Mouse (Mus musculus) forebrain, embryonic 10.5 days (tissue): ENCODE data around the gene Nmur1. TPM values are rescaled to one million over a fixed set of nuclear protein-coding genes. Genes with fewer than 3 reads are reported as not detected.

Experiments
- DNase-seq: peaks from one replicate; pipeline ENCODE4 v3.0.0-alpha.2; 2017; ENCODE audit warnings: low spot score; ENCODE audit errors: extremely low spot score
- H3K27ac ChIP-seq: fragments of 300-500 bp; sonication (generic); 2 replicates; pipeline ENCODE4 v1.5.1; 2016; ENCODE audit warnings: mild to moderate bottlenecking
- H3K27me3 ChIP-seq: fragments of 300-500 bp; sonication (generic); 2 replicates; pipeline ENCODE4 v1.6.1; 2016; ENCODE audit warnings: mild to moderate bottlenecking; ENCODE audit not compliant: poor library complexity, severe bottlenecking
- H3K36me3 ChIP-seq: fragments of 300-500 bp; sonication (generic); replicated peaks from 2 replicates; pipeline ENCODE4 v1.6.1; 2016; ENCODE audit warnings: mild to moderate bottlenecking, moderate library complexity
- H3K4me1 ChIP-seq: fragments of 300-500 bp; sonication (generic); 2 replicates; pipeline ENCODE4 v1.6.1; 2016
- H3K4me3 ChIP-seq: fragments of 300-500 bp; sonication (generic); 2 replicates; pipeline ENCODE4 v1.5.1; 2016; ENCODE audit warnings: mild to moderate bottlenecking, moderate library complexity
- H3K9me3 ChIP-seq: fragments of 300-500 bp; sonication (generic); 2 replicates; pipeline ENCODE4 v1.6.1; 2016; ENCODE audit warnings: mild to moderate bottlenecking, moderate library complexity
- WGBS: fragments of 180-500 bp; shearing (Covaris S2); methylation state at CpG from one replicate; pipeline ENCODE4 v1.1.7; 2016; 5-methylcytosine and 5-hydroxymethylcytosine counted together
- polyA plus RNA-seq: library from polyadenylated mRNA; unstranded; fragments of >200 nt; fragmentation: Nextera tagmentation; extraction: Ambion mirVana; gene quantifications from 2 replicates; pipeline ENCODE4 v1.2.1, GENCODE M21; 2016

Gene Nmur1
- polyA plus RNA-seq, 1 experiment from 2014 or later: 0.27 TPM

DNA sequence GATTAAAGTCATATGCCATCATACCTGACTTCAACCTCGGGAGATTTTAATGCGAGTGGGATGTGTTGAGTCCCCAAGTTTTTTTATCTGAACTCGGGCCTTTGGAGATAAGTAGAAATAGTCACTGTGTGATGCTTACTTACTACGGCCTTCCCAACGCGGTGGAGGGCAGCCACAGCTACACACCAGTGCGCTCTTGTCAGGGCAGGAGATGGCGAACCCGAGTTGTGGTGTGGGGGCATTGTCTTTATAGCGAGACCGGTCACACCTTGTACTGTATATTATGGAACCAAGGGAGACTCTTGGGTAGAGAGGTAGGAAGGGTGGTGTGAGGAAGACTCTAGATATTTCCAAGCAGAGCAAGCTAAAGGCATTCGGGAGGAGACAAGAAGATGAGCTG, 65.6 kb downstream of the Nmur1 start:
- Histone ChIP-seq H3K4me1 (peaks cover 31% of the 10 kb centered on the region), H3K9me3 (no peaks in the 10 kb centered on the region), H3K27ac (peak overlapping the region; percentile 98), H3K36me3 (peaks cover 26% of the 10 kb centered on the region), H3K4me3 (peak overlapping the region; percentile 95), H3K27me3 (no peaks in the 10 kb centered on the region)
- 22% methylated on average over 12 of the region's 12 CpGs for WGBS
- DNase-seq: no peak

DNA sequence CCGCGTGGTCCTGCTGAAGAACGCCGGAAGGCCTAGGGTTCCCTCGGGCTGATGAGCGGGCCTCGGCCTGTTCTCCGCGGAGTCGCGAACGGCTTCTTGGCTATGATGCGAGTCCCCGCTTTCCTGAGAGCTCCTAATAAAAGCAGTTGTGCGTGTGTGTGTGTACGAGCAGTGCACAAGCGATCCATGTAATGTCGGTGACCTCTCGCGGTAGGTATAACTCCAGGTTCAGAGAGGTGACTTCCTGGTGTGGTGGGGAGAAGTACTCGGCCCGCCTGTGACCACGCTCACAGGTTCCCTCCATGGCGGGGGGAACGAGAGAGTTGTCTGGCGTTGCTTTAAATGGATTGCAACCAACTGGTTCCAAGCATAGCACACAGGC, 66.2 kb downstream of the Nmur1 start:
- Histone ChIP-seq H3K27ac (peak overlapping the region; percentile 98), H3K9me3 (no peaks in the 10 kb centered on the region), H3K4me3 (peak overlapping the region; percentile 95), H3K4me1 (peaks cover 31% of the 10 kb centered on the region), H3K36me3 (peaks cover 33% of the 10 kb centered on the region), H3K27me3 (no peaks in the 10 kb centered on the region)
- WGBS: 0% methylated on average over 26 of the region's 26 CpGs
- DNase-seq: no peak

DNA sequence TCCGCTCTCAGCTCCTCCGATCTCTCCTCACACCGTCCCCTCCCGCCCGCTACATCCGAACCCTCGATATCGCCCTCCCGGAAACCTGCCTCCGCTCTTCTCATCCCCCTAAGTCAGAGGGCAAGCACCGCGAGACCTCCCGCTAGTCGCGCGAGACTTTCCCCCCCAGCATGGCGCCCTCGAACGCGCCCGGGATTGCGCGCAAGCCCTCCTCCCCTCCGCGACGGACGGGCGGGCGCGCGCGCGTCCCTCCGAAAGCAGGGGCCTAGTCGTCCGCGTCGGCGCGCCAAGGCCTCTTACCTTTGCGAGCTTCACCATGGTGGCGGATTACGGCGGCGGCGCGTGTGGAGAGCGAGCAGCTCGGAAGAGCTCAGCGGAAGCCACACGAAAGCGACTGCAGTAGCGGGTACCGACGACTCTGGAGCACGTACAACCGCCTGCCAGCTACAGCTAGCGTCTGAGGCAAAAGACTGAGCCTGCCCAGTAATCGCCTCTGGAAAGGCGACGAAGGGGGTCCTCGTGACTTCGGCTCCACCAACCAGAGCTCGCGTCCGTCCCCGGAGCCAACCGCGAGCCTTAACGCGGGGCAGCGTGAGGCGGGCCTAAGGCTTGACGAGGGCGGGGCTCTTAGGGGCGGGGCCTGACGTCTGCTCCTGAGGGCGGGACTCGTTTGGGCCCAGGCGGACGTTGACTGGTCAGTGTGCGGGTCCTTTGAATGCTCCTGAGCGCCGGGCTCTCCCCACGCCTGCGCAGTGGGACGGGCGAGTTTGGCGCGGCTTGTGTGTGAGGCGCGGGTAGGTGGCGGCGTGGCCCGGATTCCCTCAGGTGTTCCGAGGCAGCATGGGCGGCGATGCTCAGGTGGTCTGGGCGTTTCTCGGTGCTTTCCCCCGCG, 66.9 kb downstream of the Nmur1 start, which contains the start of gene Ncl:
TSS of gene Ncl (minus strand) at position 495 of the 892 bp plus-strand sequence.
- DNase-seq: peak; percentile 99
- under 1% methylated on average over 102 of the region's 102 CpGs for WGBS
- H3K27ac ChIP-seq: peak within 1 kb of the TSS; percentile 98
- H3K4me3 ChIP-seq: peak within 1 kb of the TSS; percentile 95
- peaks cover 39% of the 10 kb centered on the region for H3K36me3 ChIP-seq
- no peaks in the 10 kb centered on the region for H3K9me3 ChIP-seq
- no peaks in the 10 kb centered on the region for H3K27me3 ChIP-seq
- H3K4me1 ChIP-seq: peaks cover 31% of the 10 kb centered on the region

DNA sequence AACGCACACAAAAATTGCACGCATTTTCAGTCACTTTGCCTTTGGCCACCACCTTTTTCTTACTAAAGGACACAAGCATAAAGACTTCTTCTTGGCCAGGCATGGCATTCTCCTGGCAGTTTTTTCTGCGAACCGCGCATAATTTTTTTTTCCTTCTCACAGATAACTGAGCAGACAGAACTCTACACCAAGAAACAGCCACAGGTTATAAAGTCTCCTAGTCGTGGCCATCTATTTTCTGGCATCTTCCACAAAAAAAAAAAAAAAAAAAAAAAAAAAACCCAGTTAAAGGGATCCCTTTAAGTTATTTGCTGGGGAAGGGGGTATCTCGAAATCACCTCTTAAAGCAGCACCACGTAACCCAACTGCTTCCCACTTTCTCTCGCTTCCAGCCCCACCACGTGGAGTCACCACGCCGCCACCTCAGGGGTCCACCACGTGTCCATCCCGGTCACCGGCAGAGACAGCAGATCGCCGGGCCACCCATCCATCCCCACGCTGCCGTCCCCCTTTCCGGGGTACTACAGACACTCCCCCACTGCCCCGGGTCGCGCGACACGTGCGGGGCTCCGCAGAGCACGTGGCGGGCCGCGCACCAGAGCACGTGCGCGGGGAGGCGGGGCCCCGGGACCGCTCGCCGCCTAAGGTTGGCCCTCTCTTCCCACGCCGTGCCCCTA, 67.7 kb downstream of the Nmur1 start:
- Histone ChIP-seq H3K9me3 (no peaks in the 10 kb centered on the region), H3K27ac (peak overlapping the region; percentile 98), H3K4me3 (peak overlapping the region; percentile 95), H3K27me3 (no peaks in the 10 kb centered on the region), H3K4me1 (peaks cover 31% of the 10 kb centered on the region), H3K36me3 (peaks cover 47% of the 10 kb centered on the region)
- no peak for DNase-seq
- WGBS: under 1% methylated on average over 41 of the region's 41 CpGs

DNA sequence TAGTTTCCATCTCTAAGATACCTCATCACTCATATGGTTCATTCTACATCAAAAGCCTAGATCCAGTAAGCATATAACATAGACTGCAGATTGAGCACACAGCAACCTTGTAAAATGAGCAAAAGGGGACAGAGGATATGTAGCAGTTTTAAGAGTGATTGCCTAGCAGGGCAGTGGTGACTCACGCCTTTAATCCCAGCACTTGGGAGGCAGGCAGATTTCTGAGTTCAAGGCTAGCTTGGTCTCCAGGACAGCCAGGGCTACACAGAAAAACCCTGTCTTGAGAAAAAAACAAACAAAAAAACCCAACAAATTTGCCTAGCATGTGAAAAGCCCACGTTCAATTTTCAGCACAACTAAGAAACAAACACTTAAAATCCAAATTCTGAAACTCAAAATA, 71.8 kb downstream of the Nmur1 start:
- Histone ChIP-seq H3K36me3 (peaks cover 89% of the 10 kb centered on the region), H3K27me3 (no peaks in the 10 kb centered on the region), H3K27ac (no peak overlapping the region), H3K4me3 (no peak overlapping the region), H3K4me1 (peaks cover 18% of the 10 kb centered on the region), H3K9me3 (no peaks in the 10 kb centered on the region)
- DNase-seq: no peak
- 90% methylated on average over 2 of the region's 2 CpGs for WGBS

DNA sequence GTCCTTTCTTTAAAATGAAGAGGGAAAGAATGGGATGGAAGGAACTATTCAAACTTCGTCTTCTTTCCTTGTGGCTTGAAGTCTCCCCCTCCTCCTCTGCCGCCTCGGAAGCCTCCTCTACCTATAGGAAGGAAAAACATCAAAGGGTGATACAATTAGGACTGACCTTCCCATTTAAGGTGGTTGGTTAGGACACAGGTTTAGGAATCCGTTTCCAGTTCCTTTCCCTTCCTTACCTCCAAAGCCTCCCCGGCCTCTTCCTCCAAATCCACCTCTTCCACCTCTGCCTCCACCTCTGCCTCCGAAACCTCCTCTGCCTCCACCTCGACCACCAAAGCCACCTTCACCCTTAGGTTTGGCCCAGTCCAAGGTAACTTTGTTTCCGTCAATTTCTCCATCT, 75.5 kb downstream of the Nmur1 start:
- H3K36me3 ChIP-seq: peaks cover 100% of the 10 kb centered on the region
- 91% methylated on average over 8 of the region's 8 CpGs for WGBS
- H3K27ac ChIP-seq: no peak overlapping the region
- H3K4me1 ChIP-seq: no peaks in the 10 kb centered on the region
- no peaks in the 10 kb centered on the region for H3K9me3 ChIP-seq
- H3K4me3 ChIP-seq: no peak overlapping the region
- DNase-seq: no peak
- no peaks in the 10 kb centered on the region for H3K27me3 ChIP-seq

DNA sequence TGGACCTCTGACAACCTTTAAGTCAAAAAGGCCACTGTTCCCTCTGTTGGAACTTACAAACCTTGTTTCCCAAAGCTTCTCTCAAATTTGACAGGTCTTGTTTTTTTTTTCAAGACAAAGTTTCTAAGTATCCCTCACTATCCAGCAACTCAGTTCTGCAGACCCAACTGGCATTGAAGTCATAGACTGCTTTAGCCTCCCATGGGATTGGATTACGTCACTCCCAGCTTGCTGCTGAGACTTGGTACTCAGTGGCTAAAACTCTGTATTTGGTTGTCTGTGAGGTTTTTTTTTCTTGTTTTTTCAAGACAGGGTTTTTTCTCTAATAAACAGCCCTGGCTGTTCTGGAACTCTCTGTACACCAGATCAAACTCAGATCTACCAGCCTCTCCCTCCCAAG, 76.3 kb downstream of the Nmur1 start:
- Histone ChIP-seq H3K9me3 (no peaks in the 10 kb centered on the region), H3K4me3 (no peak overlapping the region), H3K36me3 (peaks cover 100% of the 10 kb centered on the region), H3K27ac (no peak overlapping the region), H3K27me3 (no peaks in the 10 kb centered on the region), H3K4me1 (no peaks in the 10 kb centered on the region)
- no peak for DNase-seq
- 94% methylated on average over 1 of the region's 1 CpGs for WGBS

DNA sequence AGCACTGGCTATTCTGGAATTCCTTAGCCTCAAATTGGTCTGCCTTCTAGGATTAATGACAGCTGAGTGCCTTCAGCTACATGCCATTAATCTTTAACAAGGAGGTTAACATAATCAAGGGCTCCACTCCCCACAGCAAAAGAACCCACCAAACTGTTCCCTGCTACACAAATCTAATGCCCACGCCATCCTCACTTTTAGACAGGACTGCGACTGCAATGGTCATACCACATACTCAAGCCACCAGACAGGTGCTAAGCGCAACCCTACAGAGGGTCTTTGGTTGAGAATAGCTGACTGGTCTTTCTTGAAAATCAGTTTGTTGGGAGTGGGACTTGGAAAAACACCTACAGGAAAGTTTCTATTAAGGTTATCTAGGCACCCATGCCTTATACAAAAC, 76.8 kb downstream of the Nmur1 start:
- H3K36me3 ChIP-seq: peaks cover 95% of the 10 kb centered on the region
- H3K4me3 ChIP-seq: no peak overlapping the region
- H3K9me3 ChIP-seq: no peaks in the 10 kb centered on the region
- H3K4me1 ChIP-seq: no peaks in the 10 kb centered on the region
- 93% methylated on average over 3 of the region's 3 CpGs for WGBS
- no peaks in the 10 kb centered on the region for H3K27me3 ChIP-seq
- H3K27ac ChIP-seq: no peak overlapping the region
- no peak for DNase-seq

DNA sequence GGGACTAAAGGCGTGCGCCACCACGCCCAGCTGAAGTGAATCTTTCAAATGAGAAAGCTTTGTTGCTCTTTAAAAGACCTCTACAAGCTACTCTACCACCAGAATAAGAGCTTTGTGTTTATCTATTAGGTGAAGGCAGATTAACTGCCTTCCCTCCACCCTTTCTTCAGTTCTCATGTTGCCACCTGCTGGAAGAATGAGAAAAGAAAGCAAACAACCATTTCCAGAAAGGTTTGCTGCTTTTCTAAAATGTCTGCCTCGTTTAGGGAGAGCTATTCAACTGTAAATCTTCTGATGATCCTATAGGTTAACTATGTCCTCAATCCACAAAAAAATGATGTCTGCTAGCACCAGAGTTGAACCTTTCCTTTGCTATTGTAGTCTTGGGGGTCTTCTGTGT, 77.2 kb downstream of the Nmur1 start:
- no peaks in the 10 kb centered on the region for H3K27me3 ChIP-seq
- H3K9me3 ChIP-seq: no peaks in the 10 kb centered on the region
- WGBS: 73% methylated on average over 4 of the region's 4 CpGs
- no peaks in the 10 kb centered on the region for H3K4me1 ChIP-seq
- H3K27ac ChIP-seq: no peak overlapping the region
- peaks cover 93% of the 10 kb centered on the region for H3K36me3 ChIP-seq
- H3K4me3 ChIP-seq: no peak overlapping the region
- no peak for DNase-seq

DNA sequence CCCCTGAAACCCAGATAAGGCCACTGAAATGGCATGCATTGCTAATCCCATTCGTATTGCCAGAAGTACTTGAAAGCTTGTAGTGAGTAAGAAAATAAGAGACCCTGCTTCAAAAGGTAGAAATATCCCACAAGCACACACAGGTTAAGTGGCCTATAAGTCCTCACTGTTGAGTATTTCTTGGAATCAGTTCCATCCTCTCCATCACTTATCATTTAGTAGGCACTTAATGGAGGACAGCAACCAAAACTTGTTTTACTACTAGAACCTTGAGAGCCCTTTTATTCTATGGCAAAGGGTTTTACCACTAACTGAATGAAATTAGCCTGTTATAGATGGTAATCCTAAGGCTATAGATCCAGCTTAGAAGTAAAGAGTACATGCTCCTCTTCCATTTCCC, 77.9 kb downstream of the Nmur1 start:
- 63% methylated on average over 1 of the region's 1 CpGs for WGBS
- H3K36me3 ChIP-seq: peaks cover 86% of the 10 kb centered on the region
- no peaks in the 10 kb centered on the region for H3K27me3 ChIP-seq
- no peak overlapping the region for H3K4me3 ChIP-seq
- H3K4me1 ChIP-seq: no peaks in the 10 kb centered on the region
- no peak overlapping the region for H3K27ac ChIP-seq
- H3K9me3 ChIP-seq: no peaks in the 10 kb centered on the region
- DNase-seq: no peak

DNA sequence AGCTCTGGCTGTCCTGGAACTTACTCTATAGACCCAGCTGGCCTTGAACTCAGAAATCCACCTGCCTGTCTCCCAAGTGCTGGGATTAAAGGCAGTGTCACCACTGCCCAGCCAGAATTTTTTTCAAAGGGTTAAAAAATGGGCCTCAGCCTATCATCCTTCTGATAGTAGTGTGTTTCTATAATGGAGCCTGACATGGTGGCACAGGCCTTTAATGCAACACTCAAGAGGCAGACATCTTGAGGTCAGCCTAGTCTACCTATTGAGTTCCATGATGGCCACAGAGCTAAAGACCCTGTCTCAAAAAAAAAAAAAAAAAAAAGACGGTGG, 78.3 kb downstream of the Nmur1 start:
- 44% methylated on average over 1 of the region's 1 CpGs for WGBS
- Histone ChIP-seq H3K27ac (no peak overlapping the region), H3K36me3 (peaks cover 82% of the 10 kb centered on the region), H3K4me3 (no peak overlapping the region), H3K4me1 (no peaks in the 10 kb centered on the region), H3K27me3 (no peaks in the 10 kb centered on the region), H3K9me3 (no peaks in the 10 kb centered on the region)
- DNase-seq: no peak

DNA sequence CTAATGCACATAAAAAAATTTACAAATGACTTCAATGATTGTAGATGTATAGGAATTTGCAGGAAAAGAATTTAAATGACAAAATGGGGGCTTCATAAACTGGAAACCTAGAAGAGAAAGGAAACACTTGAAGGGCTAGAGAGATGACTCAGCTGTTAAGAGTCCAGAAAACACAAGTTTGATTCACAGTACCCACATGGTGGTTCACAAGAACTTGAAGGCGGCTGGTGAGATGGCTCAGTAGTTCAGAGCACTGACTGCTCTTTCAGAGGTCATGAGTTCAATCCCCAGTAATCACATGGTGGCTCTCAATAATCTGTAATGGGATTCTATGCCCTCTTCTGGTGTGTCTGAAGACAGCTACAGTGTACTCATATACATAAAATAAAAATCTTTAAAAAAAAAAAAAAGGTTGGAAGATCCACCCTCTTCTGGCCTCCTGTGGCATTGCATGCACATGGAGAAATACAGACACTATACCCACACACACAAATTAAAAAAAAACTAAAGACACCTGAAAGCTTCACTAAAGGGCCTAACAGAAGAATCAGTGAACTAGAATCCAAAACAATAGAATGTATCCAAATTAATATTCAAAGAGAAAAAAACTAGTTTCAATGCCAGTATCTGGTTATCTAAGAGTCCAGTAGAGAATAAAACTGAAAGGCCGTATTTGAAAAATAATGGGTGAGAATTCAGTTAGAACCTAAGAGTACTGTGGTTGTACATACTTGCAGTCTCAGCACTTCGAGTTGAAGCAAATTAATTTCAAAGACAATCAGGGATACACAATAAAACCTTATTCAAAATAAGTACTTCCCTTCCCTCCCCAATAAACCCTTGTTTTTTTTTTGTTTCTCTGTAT, 78.9 kb downstream of the Nmur1 start:
- Histone ChIP-seq H3K36me3 (peaks cover 76% of the 10 kb centered on the region), H3K27me3 (no peaks in the 10 kb centered on the region), H3K4me3 (no peak overlapping the region), H3K27ac (no peak overlapping the region), H3K9me3 (no peaks in the 10 kb centered on the region), H3K4me1 (no peaks in the 10 kb centered on the region)
- no peak for DNase-seq
- WGBS: 84% methylated on average over 3 of the region's 3 CpGs
